Mouse (Mus musculus): ENCODE data around the gene Zfp14. TPM values are rescaled to one million over a fixed set of nuclear protein-coding genes. Genes with fewer than 3 reads are reported as not detected.

Gene Zfp14
- polyA plus RNA-seq, 1 experiment from 2014 or later, result 0.31 TPM

- TF ChIP-seq CTCF (IDR thresholded peaks at IDR 0.05; ENCODE audit: low read depth) (peak; percentile 71), EP300 (IDR thresholded peaks at IDR 0.05; ENCODE audit: low read depth) (no peak)
Observed at GRCm38 (mm10) chr7:30090970-30091585, 39.9 kb upstream of the Zfp14 start.

GRCm38 (mm10) chr7:30090092-30090969 lies 39.2 kb upstream of the Zfp14 start, which contains the start of the genes Gm26920 and Zfp566:
Gene Gm26920 (minus strand): TSS chr7:30090410.
Gene Zfp566 (minus strand): TSS chr7:30090527.
- WGBS (ENCODE audit: insufficient replicate concordance), result under 1% methylated on average over 40 of the region's 40 CpGs

More at GRCm38 (mm10) chr7:30090970-30091585, 39.9 kb upstream of the Zfp14 start:
- H3K9ac ChIP-seq (replicated peaks), result peak overlapping the region; percentile 39; the same call in 1 of the 2 replicates
- 4% methylated on average over 9 of the region's 9 CpGs for WGBS (ENCODE audit: insufficient replicate concordance)
- no peaks in the 10 kb centered on the region for H3K27me3 ChIP-seq (ENCODE audit: insufficient read depth, low read length)
- ATAC-seq, result no peak
- DNase-seq, result peak; percentile 19
- H3K9me3 ChIP-seq (ENCODE audit: low read length), result no peaks in the 10 kb centered on the region
- peak overlapping the region; percentile 87 for H3K4me2 ChIP-seq (ENCODE audit: low read depth, low read length)
- H3K4me1 ChIP-seq (ENCODE audit: insufficient read depth), result peaks cover 26% of the 10 kb centered on the region
- H3K36me3 ChIP-seq (replicated peaks; ENCODE audit: insufficient read depth, low read length), result no peaks in the 10 kb centered on the region
- peak overlapping the region; percentile 70 for H3K4me3 ChIP-seq (ENCODE audit: low read depth, low read length)
- H3K27ac ChIP-seq (ENCODE audit: low read depth), result peak overlapping the region; percentile 58

DNA sequence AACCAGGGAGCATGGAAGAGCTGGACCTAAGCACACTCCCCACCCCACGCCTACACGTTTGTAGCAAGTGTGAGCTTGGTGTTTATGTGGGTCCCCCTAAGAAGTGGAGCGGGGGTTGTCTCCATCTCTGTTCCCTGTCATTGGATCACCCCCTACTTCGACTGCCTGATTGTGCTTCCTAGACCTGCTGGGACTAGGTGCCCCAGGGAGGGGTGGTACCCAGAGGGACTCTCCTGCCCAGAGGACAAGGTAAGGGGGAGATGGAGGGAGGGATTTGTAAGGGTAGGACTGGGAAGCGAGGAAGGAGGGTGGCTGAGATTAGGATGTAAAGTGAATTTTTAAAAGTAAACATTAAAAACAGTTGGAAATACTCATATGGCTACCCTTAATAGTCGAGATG lies 38.2 kb upstream of the Zfp14 start:
- Histone ChIP-seq H3K27me3 (ENCODE audit: insufficient read depth, low read length) (no peaks in the 10 kb centered on the region), H3K4me3 (ENCODE audit: low read depth, low read length) (peak overlapping the region; percentile 70), H3K9ac (replicated peaks) (peak overlapping the region; percentile 59), H3K9me3 (ENCODE audit: low read length) (no peaks in the 10 kb centered on the region), H3K4me1 (ENCODE audit: insufficient read depth) (peaks cover 20% of the 10 kb centered on the region), H3K36me3 (replicated peaks; ENCODE audit: insufficient read depth, low read length) (no peaks in the 10 kb centered on the region; the same call in 1 of the 2 replicates), H3K27ac (ENCODE audit: low read depth) (peak overlapping the region; percentile 22; the same call in 1 of the 2 replicates), H3K4me2 (ENCODE audit: low read depth, low read length) (peak overlapping the region; percentile 87)
- DNase-seq (no peak), ATAC-seq (no peak)
- TF ChIP-seq CTCF (IDR thresholded peaks at IDR 0.05; ENCODE audit: low read depth) (no peak), EP300 (IDR thresholded peaks at IDR 0.05; ENCODE audit: low read depth) (no peak)
- WGBS (ENCODE audit: insufficient replicate concordance), result 14% methylated on average over 6 of the region's 6 CpGs

More at GRCm38 (mm10) chr7:30090092-30090969, 39.2 kb upstream of the Zfp14 start, which contains the start of the genes Gm26920 and Zfp566:
- peak within 1 kb of the TSS; percentile 87 for H3K4me2 ChIP-seq (ENCODE audit: low read depth, low read length)
- no peaks in the 10 kb centered on the region; the same call in 1 of the 2 replicates for H3K36me3 ChIP-seq (replicated peaks; ENCODE audit: insufficient read depth, low read length)
- DNase-seq (peak; percentile 97), ATAC-seq (peak; percentile 92)
- H3K9me3 ChIP-seq (ENCODE audit: low read length), result no peaks in the 10 kb centered on the region
- H3K4me1 ChIP-seq (ENCODE audit: insufficient read depth), result peaks cover 21% of the 10 kb centered on the region
- H3K27ac ChIP-seq (ENCODE audit: low read depth), result peak within 1 kb of the TSS; percentile 58
- peak within 1 kb of the TSS; percentile 59 for H3K9ac ChIP-seq (replicated peaks)
- H3K27me3 ChIP-seq (ENCODE audit: insufficient read depth, low read length), result no peaks in the 10 kb centered on the region
- TF ChIP-seq EP300 (IDR thresholded peaks at IDR 0.05; ENCODE audit: low read depth), result peak; percentile 77
- no peak for TF ChIP-seq CTCF (IDR thresholded peaks at IDR 0.05; ENCODE audit: low read depth)
- peak within 1 kb of the TSS; percentile 70 for H3K4me3 ChIP-seq (ENCODE audit: low read depth, low read length)

- DNase-seq (no peak), ATAC-seq (no peak)
- Histone ChIP-seq H3K4me3 (ENCODE audit: low read depth, low read length) (no peak overlapping the region), H3K4me1 (ENCODE audit: insufficient read depth) (peaks cover 14% of the 10 kb centered on the region), H3K27ac (ENCODE audit: low read depth) (no peak overlapping the region), H3K36me3 (replicated peaks; ENCODE audit: insufficient read depth, low read length) (no peaks in the 10 kb centered on the region; the same call in 1 of the 2 replicates), H3K4me2 (ENCODE audit: low read depth, low read length) (no peak overlapping the region), H3K27me3 (ENCODE audit: insufficient read depth, low read length) (no peaks in the 10 kb centered on the region), H3K9me3 (ENCODE audit: low read length) (no peaks in the 10 kb centered on the region), H3K9ac (replicated peaks) (no peak overlapping the region)
- 84% methylated on average over 9 of the region's 9 CpGs for WGBS (ENCODE audit: insufficient replicate concordance)
- TF ChIP-seq CTCF (IDR thresholded peaks at IDR 0.05; ENCODE audit: low read depth) (no peak), EP300 (IDR thresholded peaks at IDR 0.05; ENCODE audit: low read depth) (no peak)
Observed at GRCm38 (mm10) chr7:30086524-30086923, 35.3 kb upstream of the Zfp14 start.

GRCm38 (mm10) chr7:30072146-30073028 lies 21.2 kb upstream of the Zfp14 start, which contains the start of gene Zfp82:
Gene Zfp82 (minus strand): TSS chr7:30072900.
- TF ChIP-seq EP300 (IDR thresholded peaks at IDR 0.05; ENCODE audit: low read depth) (no peak), CTCF (IDR thresholded peaks at IDR 0.05; ENCODE audit: low read depth) (no peak)
- H3K4me1 ChIP-seq (ENCODE audit: insufficient read depth), result peaks cover 9% of the 10 kb centered on the region
- ATAC-seq (peak; percentile 91), DNase-seq (peak; percentile 85)
- H3K9me3 ChIP-seq (ENCODE audit: low read length), result no peaks in the 10 kb centered on the region
- H3K36me3 ChIP-seq (replicated peaks; ENCODE audit: insufficient read depth, low read length), result no peaks in the 10 kb centered on the region; the same call in 1 of the 2 replicates
- peak within 1 kb of the TSS; percentile 66 for H3K9ac ChIP-seq (replicated peaks)
- no peak within 1 kb of the TSS for H3K27ac ChIP-seq (ENCODE audit: low read depth)
- H3K4me3 ChIP-seq (ENCODE audit: low read depth, low read length), result peak within 1 kb of the TSS; percentile 82
- peak within 1 kb of the TSS; percentile 100 for H3K4me2 ChIP-seq (ENCODE audit: low read depth, low read length)
- under 1% methylated on average over 50 of the region's 50 CpGs for WGBS (ENCODE audit: insufficient replicate concordance)
- H3K27me3 ChIP-seq (ENCODE audit: insufficient read depth, low read length), result no peaks in the 10 kb centered on the region

All from liver, postnatal 0 days (tissue).